Mouse (Mus musculus) retina, adult 2 months (tissue): ENCODE data around the gene Dmac2.
"Not testable (repeated sequence)": the region's sequence is repeated elsewhere in the genome, so short reads cannot be mapped to it uniquely, and the experiment has no call there.

ENCODE experiments used
- DNase-seq: peaks from one replicate; pipeline ENCODE4 v3.0.0-alpha.2; 2012; ENCODE audit warnings: low read depth, low spot score

The Dmac2 gene

DNA sequence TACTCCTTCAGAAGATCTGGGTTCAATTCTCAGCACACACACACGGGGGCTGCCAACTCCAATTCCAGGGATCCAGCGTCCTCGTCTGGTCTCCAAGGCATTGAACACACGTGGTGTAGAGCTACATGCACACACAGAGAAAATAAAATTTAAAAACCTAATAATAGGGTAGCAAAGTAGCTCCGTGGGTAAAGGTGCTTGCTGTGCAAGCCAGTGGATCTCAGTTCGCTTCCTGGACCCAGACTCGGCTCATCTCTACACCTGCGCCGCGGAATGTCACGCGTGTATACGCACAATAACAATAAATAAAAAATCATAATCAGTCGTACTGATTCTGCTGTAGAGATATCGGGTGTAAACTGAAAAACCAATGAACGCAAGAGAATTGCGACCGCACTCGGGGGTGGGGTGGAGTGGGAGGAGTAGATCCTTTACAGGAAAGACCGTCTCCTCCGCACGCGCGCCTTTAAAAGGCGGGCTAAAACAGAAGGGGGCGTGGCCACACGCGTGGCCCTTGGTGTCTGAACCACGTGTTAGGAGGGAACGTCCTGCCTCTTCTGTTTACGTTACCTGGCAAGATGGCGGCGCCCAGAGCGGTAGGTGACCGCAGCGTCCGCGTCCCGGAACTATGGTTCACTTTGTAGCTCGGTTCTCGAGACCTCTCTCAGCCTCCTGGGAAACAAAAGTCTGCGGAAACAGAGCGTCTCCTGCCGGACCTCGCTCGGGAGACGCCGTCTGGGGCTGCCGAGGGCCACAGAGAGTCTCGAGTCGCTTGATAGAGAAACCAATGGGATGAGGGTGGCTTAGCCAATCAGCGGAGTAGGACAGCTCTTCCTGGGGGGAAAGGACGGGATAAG, at the start of gene Dmac2:
Gene Dmac2 (plus strand): TSS at position 550 of the 857 bp plus-strand sequence.
- DNase-seq, result peak; percentile 86

DNA sequence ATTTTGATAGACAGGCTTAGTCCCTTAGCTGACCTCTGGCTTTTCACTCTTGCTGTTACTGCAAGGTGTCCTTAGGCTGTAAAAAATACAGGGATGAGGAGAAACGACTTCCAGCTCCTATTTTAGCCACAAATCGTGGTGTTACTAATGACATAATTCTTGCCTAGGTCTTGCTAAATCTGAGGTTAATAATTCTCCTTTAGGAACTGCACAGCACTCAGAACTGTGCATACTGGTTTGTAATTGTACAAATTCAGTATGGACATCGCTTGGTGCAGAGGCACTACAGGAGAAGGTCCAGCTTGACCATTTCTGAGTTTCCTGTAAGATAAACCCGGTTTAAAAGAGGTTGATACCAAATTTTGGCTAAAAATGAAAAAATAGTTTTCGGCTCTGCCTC, 45.4 kb upstream of the Dmac2 start:
- not testable (repeated sequence) for DNase-seq

DNA sequence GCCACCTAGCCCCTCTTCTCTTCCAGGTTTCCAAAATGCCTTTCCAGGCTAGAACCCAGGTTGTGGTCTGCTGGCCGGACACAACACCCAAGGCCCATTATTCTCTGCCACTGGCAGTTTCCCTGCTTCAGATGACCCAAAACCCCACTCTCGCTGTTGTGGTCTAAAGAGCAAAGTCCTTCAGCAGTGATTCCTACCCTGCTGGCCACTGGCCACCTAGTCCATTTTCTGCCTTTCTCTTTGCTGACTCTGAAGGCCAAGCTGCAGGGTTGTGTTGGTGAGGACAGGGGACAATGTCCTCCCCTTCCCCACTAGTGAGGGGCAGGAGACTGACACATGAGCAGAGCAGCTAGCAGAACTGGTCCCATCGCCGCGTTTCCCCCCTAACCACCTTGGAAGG, 44.1 kb upstream of the Dmac2 start:
- no peak for DNase-seq

DNA sequence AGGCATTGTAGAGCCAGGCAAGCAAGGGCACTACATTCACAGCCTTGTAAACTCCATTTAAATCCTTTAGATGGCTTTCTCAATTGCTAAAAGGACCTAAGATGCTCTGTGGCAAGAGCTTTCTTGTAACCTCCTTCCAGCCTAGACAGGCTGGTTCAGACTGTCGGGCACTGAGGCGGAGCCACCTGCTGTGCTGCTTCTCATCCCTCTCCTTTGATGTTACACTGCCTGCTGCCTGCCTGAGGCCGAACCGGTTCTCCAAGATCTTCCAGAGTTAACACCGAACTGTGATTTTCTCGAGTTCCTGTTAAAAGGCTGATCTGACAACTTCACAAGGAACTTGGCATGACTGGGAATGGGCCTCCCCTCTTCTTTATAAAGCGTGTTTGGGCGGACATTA, 43.3 kb upstream of the Dmac2 start:
- no peak for DNase-seq

DNA sequence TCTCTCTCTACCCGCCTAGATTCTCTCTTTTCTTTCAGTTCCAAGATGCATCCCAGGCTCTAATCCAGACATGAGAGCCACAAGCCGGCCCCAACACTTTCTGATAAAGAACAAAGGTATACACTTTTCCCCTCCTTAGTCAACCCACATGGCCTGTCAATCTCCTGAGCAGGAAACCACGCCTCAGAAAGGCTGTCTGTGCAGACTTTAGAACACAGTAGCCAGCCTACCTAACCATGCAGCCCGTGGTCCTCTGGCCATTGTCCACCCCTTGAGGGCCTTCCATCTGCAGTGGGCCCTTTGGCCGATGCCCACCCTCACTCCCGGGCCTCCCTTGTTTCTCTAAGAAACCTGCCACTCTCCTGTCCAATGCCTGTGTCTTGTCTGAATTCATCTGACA, 42.9 kb upstream of the Dmac2 start:
- DNase-seq, result not testable (repeated sequence)

DNA sequence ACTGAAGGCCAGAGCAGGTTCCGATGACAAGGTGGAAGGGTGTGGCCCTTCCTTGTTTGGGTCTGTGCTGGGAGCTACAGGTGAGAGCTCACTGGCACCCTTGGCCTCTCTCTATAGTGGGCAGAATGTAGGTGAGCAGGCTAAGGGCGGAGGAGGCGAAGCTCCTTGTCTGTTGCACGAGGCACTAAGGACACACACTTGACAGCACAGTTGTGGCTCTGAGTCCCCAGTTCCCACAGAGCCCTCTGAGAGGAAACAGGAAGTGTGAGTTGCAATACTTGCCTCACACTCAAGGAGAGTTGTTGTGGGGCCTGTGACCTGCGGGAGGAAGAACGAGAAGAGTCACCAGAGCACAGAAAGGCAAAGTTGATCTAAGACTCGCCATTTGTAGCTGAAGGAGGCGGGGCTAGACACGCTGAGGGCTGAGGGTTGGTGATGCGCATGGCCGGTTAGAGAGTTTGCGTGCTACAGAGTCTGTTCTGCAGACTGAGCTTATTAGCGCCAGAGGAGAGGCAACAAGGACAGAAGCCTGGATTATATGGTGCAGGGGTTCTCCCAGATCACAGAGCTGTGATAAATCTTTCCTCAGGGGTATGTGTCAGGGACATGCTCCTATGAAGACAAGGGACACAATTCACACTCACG, 42.3 kb upstream of the Dmac2 start:
- DNase-seq, result not testable (repeated sequence)

DNA sequence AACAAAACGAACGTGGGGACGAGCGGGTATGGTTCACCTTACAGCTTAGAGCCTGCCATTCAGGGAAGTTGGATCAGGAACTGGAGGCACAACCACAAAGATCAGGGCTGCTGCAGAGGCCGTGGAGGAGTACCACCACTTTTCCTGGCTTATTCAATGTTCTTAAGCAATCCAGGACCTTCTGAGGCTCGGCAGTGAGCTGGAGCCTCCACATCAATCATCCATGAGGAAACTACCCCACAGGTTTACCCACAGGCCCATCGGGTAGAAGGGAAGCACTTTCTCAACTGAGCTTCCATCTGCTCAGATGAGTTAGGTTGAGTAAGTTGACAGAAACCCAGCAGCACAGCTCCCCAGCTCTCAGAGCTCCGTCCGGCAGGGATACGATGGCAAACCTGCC, 39.8 kb upstream of the Dmac2 start:
- no peak for DNase-seq

DNA sequence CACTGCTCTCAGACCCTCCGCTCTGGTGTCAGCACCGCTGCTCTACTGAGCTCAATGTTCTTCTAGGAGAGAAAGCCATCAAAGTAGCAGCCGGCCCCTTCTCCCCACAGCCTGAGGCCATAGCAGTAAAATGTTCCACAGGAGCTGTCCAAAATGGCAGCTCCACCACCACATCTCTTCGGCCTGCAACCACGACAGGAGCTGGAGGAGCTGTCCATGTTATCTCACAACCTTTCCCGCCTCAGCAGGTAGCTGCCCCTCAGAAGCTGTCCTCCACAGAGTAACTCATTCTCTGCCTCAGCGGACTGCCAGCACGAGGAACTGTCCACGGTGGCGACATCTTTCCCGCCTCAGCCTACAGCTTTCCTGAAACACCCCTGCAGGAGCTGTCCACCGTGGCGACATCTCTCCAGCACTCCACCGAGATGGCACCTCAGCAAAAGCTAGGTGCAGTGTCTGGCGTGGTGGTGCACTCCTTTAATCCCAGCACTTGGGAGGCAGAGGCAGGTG, 36.9 kb upstream of the Dmac2 start:
- DNase-seq, result no peak

DNA sequence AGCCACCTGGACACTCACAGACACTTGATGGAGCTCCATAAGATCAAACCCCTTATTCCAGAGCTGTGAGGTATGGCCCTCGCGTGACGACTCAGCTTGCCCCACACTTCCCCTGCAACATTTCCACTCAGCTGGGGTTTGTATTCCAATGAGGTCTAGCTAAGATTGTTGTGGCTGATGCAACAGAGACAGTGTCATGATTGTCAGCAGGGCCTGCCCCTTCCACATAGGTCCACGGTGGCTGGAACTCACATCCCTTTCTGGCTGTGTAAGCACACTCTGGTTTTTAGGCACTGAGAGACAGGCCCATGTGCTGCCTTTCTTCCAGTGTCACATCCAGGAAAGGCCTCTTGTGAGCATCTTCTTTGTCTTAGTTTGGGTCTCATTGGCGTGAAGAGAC, 34.6 kb upstream of the Dmac2 start:
- no peak for DNase-seq

DNA sequence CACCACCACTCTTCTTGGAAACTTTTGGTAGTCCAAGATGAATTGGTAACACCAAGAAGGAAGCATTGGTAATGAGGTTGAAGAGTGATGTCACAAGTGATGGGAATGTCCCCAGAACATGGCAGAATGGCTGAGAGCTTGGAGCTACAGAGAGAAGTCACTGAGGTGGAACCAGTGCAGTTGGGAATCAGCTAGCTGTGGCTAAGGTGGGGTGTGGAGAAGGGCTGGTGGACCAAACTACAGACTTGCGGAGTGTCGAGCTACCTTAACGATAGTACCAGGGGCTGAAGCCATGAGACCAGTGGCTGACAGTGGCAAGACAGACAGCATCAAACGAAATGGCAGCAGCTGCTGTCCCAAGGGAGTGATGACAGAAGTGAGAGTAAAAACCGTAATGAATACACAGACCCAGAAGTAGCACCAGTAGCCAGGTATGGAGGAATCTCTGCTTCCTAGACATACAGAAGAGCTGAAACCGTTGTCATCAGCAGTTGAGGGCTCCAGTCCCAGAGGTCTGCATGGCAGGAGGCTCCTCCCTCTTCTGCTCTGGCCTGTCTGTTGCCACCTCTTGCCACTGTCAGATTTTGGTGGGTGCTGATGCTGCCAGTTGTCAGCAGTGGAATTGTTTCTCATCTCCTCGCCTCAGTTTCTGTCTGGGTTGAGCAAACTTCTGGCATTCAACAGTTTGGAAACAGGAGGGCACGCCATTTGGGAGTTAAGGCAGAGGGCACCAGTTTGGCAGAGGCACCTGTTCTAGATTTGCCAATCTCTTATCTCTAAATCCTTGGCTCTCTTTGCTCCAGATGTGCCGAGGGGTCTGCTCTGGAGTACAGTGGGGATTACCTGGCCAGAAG, 33.6 kb upstream of the Dmac2 start:
- no peak for DNase-seq

DNA sequence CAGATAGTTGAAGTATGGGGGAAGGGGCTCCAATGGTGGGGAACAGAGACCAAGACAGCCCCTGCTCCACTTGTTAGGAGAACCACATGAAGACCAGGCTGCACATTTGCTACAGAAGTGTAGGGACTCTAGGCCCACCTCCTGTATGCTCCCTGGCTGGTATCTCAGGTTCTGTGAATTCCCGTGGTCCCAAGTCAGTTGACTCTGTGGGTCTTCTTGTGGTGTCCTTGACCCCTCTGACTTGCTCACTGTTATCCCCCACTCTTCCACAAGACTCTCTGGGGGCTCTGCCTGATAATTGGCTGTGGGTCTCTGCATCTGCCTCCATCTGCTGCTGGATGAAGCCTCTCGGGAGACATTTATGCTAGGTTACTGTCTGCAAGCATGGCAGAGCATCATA, 28.0 kb upstream of the Dmac2 start:
- DNase-seq, result no peak

DNA sequence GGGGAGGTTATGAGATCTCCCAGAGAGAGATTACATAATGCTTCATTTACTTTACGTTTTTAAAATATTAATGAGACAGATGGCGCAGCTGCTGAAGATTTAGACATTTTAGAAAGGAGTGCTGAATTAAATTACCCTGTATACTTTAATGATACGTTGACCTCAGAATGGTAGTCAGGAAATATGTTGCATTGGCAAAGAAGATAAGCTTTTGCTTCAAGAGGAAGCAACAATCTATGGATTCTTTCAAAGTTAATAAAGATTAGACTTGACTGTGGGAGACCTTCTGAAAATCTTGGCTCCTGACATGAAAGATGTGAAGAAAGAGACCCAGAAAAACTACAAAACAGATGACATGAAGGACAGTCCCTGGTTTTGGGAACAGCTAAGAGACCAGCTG, 25.4 kb upstream of the Dmac2 start:
- DNase-seq, result no peak

DNA sequence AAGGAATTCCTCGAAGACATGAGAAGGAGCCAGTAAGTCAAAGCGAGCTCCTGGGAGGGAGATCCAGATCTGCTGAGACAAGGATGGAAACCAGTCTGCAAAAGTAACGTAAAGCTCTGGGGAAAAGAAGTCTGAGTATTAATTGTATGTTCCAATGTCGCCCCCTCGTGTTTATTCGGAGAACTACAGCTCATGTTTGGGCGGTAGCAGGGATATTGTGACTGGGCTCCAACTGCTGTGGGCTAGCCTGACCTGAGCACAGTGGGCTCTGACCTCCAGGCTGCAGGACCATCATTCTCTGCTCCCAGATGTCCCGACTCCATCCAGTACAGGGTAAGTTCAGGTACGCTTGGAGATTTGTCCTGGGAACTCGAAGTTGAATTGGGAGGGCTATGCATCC, 19.6 kb upstream of the Dmac2 start:
- peak; percentile 45 for DNase-seq

DNA sequence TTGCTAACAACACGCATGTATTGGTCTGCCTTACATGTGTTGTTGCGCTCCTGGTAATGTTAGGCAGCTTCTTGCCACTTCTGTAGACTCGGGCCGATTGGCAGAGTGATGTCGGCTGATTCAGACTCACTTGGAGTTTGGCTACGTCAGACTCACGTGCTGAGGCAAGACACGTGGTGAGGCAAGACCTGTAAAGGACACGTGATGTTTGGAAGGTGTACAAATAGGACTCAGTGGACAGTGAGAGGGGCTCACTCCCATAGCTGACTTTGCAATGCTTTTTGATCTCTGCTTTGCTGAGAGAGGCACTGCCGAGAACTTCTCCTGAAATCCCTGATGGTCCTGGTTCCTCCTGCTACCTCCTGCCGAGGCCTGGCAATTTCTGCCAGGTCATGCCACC, 18.5 kb upstream of the Dmac2 start:
- no peak for DNase-seq

DNA sequence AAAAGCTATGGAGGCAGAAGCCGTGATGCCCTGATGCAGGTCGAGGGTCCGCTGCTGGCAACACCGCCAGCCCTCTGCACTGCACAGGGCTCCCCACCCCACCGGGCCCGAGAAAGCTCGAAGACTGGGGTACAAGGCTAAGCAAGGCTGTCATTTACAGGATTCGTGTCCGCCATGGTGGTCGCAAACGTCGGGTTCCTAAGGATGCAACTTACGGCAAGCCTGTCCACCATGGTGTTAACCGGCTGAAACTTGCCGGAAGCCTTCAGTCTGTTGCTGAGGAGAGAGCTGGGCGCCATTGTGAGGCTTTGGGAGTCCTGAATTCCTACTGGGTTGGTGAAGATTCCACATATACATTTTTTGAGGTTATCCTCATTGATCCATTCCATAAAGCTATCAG, 17.9 kb upstream of the Dmac2 start:
- DNase-seq, result no peak

DNA sequence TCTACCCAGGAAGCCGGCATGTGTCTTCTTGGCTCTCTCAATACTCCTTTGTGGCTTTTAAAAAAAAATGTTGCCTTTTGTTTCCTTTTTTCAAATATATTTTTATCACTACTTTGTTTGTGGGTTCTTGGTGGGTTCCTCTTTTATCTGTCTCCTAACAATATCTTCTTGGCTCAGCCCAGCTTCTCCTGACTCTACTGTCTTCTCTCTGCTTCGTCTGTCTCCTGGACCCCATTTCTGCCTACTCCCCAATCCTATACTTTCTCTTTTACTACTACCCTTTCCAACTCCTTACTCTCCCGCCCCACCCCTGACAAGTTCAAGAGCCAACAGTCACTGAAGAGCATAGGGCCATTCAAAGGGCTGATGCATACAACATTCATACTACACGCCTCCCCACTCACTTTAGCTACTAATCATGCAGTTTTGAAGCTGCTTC, 12.6 kb upstream of the Dmac2 start:
- DNase-seq, result no peak

DNA sequence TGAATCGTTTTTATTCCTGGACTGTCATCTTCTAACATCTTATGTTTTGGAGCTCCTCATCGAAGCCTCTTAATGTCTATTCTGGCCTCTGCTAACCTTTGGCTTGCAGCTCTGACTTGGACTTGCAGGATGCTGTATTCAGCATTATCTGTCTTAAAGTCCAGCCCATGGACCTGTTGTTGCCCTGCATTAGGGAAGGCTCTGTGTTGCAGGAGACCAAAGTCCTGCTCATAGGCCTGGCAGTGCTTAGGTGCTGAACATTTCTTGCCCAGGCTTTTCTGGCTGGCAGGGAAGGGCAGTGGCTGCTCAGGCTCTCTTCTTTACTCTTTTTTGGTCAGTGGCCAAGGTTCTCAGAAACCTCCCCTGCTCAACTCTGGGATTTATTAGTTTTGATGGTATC, 12.0 kb upstream of the Dmac2 start:
- no peak for DNase-seq

DNA sequence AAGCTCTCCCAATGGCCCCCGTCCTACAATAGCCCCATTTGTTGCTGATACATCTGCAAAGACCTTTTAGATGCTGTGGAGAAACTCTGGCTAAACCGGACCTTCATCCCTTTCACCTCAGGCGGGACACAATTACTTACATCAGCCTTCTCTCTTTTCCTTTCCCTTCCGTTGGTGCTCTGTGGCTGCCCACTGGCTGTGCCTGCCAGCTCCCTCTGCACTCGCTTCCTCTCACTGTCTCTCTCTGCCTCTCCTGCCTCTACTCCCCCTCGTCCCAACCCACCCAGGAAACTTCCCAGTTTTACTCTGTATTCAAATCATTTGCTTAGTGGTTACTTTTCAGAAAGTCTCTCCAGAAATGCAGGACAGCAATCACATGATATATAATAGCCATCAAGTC, 9.2 kb upstream of the Dmac2 start:
- DNase-seq, result no peak

DNA sequence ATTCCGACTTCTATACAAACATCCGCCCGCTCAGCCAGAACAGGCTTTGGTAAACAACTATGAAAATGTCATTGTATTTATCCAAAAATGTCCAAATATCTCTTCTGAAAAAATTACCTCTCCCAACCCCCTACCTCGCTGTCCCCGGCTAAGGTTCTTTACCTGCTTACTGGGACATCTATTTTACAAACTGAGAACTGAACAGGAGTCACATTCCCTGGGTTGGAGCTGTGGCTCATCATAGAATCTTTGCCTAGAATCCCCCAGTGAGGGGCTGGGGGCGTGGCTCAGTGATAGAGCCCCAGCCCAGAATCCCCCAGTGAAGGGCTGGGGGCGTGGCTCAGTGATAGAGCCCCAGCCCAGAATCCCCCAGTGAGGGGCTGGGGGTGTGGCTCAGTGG, 7.7 kb upstream of the Dmac2 start:
- no peak for DNase-seq

DNA sequence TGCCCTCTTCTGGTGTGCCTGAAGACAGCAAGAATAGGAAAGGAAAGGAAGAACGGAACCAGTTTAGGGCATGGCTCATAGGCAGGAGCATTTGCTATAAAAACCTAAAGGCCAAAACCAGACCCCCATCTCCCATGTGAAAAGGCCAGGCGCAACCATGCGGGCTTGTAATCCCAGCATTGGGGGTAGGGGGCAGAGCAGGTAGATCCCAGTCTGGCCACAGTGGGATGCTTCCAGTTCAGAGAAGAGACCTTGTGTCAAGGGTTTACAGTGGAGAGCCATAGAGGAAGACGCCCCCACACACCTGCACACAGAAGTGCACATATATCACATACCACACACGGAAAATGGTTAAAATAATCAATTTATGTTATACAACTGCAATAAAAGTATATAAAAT, 5.1 kb upstream of the Dmac2 start:
- DNase-seq, result no peak

DNA sequence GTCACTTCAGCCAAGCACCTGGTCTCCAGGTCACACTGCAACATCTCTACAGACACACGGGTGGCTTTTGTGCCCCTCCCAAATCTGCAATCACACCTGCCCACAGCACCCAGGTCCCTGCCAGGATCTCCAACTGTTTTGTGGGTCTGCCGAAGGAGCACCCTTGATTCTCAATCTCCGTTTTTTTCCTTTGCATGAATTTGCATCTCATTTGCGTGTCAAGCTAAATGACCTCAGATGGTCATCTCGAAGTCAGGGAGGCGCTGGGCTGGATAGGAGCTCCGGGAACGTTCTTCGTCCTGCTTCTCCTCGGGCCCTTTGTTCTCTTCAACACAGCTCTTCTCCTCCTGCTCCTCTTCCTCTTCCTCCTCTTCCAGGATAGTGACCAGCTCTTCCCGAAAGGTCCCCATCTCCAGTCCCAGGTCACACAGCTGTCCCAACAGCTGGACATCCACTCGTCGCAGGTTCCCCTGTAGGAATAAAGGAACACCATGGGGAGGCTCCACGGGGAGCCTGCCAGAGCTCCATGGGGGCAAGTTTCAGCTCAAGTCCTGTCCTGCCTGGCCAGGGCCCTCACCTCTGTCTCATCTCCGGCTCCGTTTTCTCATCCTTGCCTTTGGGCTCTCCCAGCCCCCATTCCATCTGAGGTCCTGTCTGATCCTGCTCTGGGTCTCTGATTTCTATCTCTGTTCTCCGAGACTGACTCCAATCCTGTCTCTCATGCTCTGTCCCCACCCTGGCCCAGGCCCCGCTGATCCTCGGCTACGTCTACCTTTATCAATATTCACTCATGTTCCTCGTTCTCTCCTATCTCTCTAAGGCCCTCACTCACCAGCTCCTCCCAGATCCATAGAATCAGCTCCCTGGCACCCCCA, 4.1 kb upstream of the Dmac2 start:
- no peak for DNase-seq
